Mouse (Mus musculus): Measurements from ENCODE around the gene Fpr-rs3. TPM values are rescaled to one million over a fixed set of nuclear protein-coding genes. Genes with fewer than 3 reads are reported as not detected.

Fpr-rs3 gene
- total RNA-seq (2021) = not detected
- long read RNA-seq, experiment 1 = 0 reads
- long read RNA-seq, experiment 2 = 0 reads

- DNase-seq (ENCODE audit: low spot score in 2 of 2) = no peak
- intact Hi-C loops (cut with DNase I) = no loop called here
Measured at GRCm38 (mm10) chr17:20624777-20625176, at the start of gene Fpr-rs3. TSS of gene Fpr-rs3 (minus strand) at chr17:20624877.

DNA sequence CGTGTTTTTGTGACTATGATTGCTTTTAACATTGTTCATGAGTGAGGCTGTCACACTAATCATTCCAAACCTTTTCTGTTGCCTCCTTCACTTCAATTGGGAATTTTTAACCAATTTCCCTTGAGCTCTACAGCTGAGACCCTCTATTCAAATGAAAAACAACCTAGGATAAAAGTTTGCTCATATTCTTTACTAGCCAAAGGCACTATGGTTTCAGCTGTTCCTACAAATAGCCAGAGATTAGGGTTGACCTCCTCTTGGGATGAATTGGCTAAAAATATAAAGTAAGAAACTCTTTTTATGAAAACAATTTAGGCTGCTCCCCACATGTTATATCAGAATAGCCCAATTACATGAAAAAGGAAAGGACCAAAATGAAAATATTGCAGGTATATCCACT, 28.4 kb downstream of the Fpr-rs3 start, which contains the start of gene Vmn2r110:
Vmn2r110 (minus strand) TSS at position 101 of the 400 bp plus-strand sequence.
- no peak for DNase-seq (ENCODE audit: low spot score in 2 of 2)

More for the DNA sequence above, 28.4 kb downstream of the Fpr-rs3 start, which contains the start of gene Vmn2r110:
- intact Hi-C loops (cut with DNase I) = no loop called here

Other genes starting within 250 kb of the Fpr-rs3 start
- not detected for gene Vmn1r224, start 210.7 kb downstream of the Fpr-rs3 start, total RNA-seq (2021)
- gene Vmn2r108, start 143.5 kb downstream of the Fpr-rs3 start, total RNA-seq (2021) = under 1 TPM in 1 of 2 experiments, not detected in 1; 0.07 TPM
- not detected for gene Vmn1r225, start 126.7 kb downstream of the Fpr-rs3 start, total RNA-seq (2021)
- gene Vmn2r109, start 60.1 kb downstream of the Fpr-rs3 start, total RNA-seq (2021) = not detected
- gene Vmn2r110, start 28.5 kb downstream of the Fpr-rs3 start, total RNA-seq (2021) = not detected
- gene Vmn1r226, start 58.0 kb upstream of the Fpr-rs3 start, total RNA-seq (2021) = not detected
- not detected for gene Vmn1r227, start 105.0 kb upstream of the Fpr-rs3 start, total RNA-seq (2021)
- not detected for gene Vmn1r228, start 161.3 kb upstream of the Fpr-rs3 start, total RNA-seq (2021)
- under 1 TPM; 0.08 to 0.11 TPM for gene Vmn1r229, start 186.7 kb upstream of the Fpr-rs3 start, total RNA-seq (2021)
- gene Vmn1r230, start 215.6 kb upstream of the Fpr-rs3 start, total RNA-seq (2021) = not detected